Mouse (Mus musculus) ES-E14 (cell line): ENCODE data around the gene Iqschfp.

Experiments
- HCFC1 ChIP-seq: IDR thresholded peaks from 2 replicates; pipeline ENCODE4 v1.6.1; 2012; ENCODE audit warnings: low read length, inconsistent platforms, borderline replicate concordance; ENCODE audit not compliant: insufficient read depth
- ZNF384 ChIP-seq: IDR thresholded peaks from 2 replicates; pipeline ENCODE4 v1.6.1; 2012; ENCODE audit warnings: low read depth, low read length, inconsistent platforms

- TF ChIP-seq ZNF384 (no peak), HCFC1 (no peak)
Observed at GRCm38 (mm10) chr3:68666377-68666776, 774.3 kb downstream of the Iqschfp start.
